Mouse (Mus musculus) forebrain, embryonic 12.5 days (tissue): ENCODE results near the gene Cep135. TPM values are rescaled to one million over a fixed set of nuclear protein-coding genes. Genes with fewer than 3 reads are reported as not detected.
A peak's percentile ranks its signal among the peaks of the same experiment; 100 is the strongest.

Experiments used
- ATAC-seq: fragments of 200-750 bp; cut with Nextera tagmentation; 2 replicates; pipeline ENCODE4 v1.8.0; 2017; ENCODE audit warnings: moderate TSS enrichment; ENCODE audit not compliant: low FRiP score
- H3K27ac ChIP-seq: fragments of 300-500 bp; sonication (generic); 2 replicates; pipeline ENCODE4 v1.5.1; 2016; ENCODE audit warnings: mild to moderate bottlenecking
- H3K27me3 ChIP-seq: fragments of 300-500 bp; sonication (generic); 2 replicates; pipeline ENCODE4 v1.6.1; 2016; ENCODE audit warnings: mild to moderate bottlenecking
- H3K36me3 ChIP-seq: fragments of 300-500 bp; sonication (generic); replicated peaks from 2 replicates; pipeline ENCODE4 v1.6.1; 2016; ENCODE audit warnings: mild to moderate bottlenecking
- H3K4me1 ChIP-seq: fragments of 300-500 bp; sonication (generic); 2 replicates; pipeline ENCODE4 v1.6.1; 2016
- H3K4me2 ChIP-seq: fragments of 300-500 bp; sonication (generic); 2 replicates; pipeline ENCODE4 v1.6.1; 2016; ENCODE audit warnings: mild to moderate bottlenecking, moderate library complexity
- H3K4me3 ChIP-seq: fragments of 300-500 bp; sonication (generic); replicated peaks from 2 replicates; pipeline ENCODE4 v1.5.1; 2016; ENCODE audit warnings: mild to moderate bottlenecking
- H3K9ac ChIP-seq: fragments of 300-500 bp; sonication (generic); 2 replicates; pipeline ENCODE4 v1.6.1; 2016; ENCODE audit warnings: mild to moderate bottlenecking
- H3K9me3 ChIP-seq: fragments of 300-500 bp; sonication (generic); 2 replicates; pipeline ENCODE4 v1.6.1; 2016
- WGBS: fragments of 180-500 bp; shearing (Covaris S2); methylation state at CpG from one replicate; pipeline ENCODE4 v1.1.7; 2016; 5-methylcytosine and 5-hydroxymethylcytosine counted together
- polyA plus RNA-seq: library from polyadenylated mRNA; unstranded; fragments of >200 nt; fragmentation: Nextera tagmentation; extraction: Ambion mirVana; gene quantifications from 2 replicates; pipeline ENCODE4 v1.2.1, GENCODE M21; 2016

Gene Cep135
- polyA plus RNA-seq: 10.9 and 11.3 TPM in 2 replicates

GRCm38 (mm10) chr5:76588551-76589283 lies at the start of gene Cep135:
Gene Cep135, plus strand, starts transcription at chr5:76588698.
- Histone ChIP-seq H3K4me3 (peak within 1 kb of the TSS; percentile 90), H3K9me3 (no peaks in the 10 kb centered on the region), H3K4me2 (peak within 1 kb of the TSS; percentile 67), H3K36me3 (peaks cover 12% of the 10 kb centered on the region), H3K9ac (peak within 1 kb of the TSS; percentile 80), H3K27ac (peak within 1 kb of the TSS; percentile 86), H3K4me1 (peaks cover 13% of the 10 kb centered on the region), H3K27me3 (no peaks in the 10 kb centered on the region)
- peak; percentile 98 for ATAC-seq
- WGBS: under 1% methylated on average over 84 of the region's 92 CpGs

- no peaks in the 10 kb centered on the region for H3K4me1 ChIP-seq
- H3K9me3 ChIP-seq: no peaks in the 10 kb centered on the region
- H3K27me3 ChIP-seq: no peaks in the 10 kb centered on the region
- H3K36me3 ChIP-seq: peaks cover 73% of the 10 kb centered on the region
- H3K9ac ChIP-seq: no peak overlapping the region
- no peak for ATAC-seq
- 65% methylated on average over 8 of the region's 8 CpGs for WGBS
- no peak overlapping the region for H3K4me2 ChIP-seq
- H3K4me3 ChIP-seq: no peak overlapping the region
- H3K27ac ChIP-seq: no peak overlapping the region
Observed at GRCm38 (mm10) chr5:76540181-76540580, 48.3 kb upstream of the Cep135 start.

DNA sequence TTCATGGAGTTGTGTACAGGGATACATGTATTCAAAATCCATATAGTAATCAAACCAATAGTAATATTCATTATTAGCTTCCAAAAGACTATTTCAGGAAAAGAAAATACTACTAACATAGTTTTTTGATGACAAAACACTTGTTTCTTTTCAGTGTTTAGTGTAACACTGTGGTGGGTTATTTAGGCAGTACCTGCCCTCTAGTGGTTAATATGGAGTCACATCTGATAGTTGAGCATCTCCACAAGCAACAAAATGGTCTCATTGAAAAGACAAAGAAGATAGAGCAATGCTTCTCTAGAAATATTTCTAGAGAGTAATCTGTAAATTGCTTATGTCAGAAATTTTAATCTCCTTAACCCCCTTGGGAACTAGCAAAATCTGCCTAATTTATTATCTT lies 47.7 kb upstream of the Cep135 start:
- ATAC-seq: no peak
- H3K9me3 ChIP-seq: no peaks in the 10 kb centered on the region
- no peaks in the 10 kb centered on the region for H3K27me3 ChIP-seq
- H3K36me3 ChIP-seq: peaks cover 72% of the 10 kb centered on the region
- no peaks in the 10 kb centered on the region for H3K4me1 ChIP-seq
- no peak overlapping the region for H3K4me2 ChIP-seq
- H3K9ac ChIP-seq: no peak overlapping the region
- no peak overlapping the region for H3K4me3 ChIP-seq
- H3K27ac ChIP-seq: no peak overlapping the region

- Histone ChIP-seq H3K9ac (no peak overlapping the region), H3K36me3 (peaks cover 60% of the 10 kb centered on the region), H3K27me3 (no peaks in the 10 kb centered on the region), H3K4me1 (no peaks in the 10 kb centered on the region), H3K27ac (no peak overlapping the region), H3K4me3 (no peak overlapping the region), H3K4me2 (no peak overlapping the region), H3K9me3 (no peaks in the 10 kb centered on the region)
- ATAC-seq: no peak
- WGBS: 96% methylated on average over 8 of the region's 8 CpGs
Observed at GRCm38 (mm10) chr5:76543200-76543599, 45.3 kb upstream of the Cep135 start.

DNA sequence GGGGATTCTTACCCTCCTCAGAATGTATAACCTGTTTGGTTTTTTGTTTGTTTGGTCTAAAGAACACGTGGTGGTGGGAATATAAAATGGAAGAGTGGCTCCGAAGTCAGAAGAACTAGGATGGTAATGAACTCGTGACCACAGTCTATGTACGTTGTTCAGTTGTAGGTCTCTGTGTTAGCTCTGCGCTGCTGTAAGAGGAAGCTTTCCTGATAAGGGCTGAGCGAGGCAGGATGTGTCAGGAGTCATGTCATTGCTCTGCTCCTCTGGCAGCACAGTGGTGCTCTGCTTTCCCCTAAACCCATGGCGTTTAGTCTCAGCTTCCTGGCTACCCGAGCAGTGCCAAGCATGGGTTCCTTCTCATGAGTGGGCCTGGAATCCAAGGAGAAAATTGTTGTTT lies 38.1 kb upstream of the Cep135 start:
- Histone ChIP-seq H3K27me3 (no peaks in the 10 kb centered on the region), H3K4me1 (no peaks in the 10 kb centered on the region), H3K9me3 (no peaks in the 10 kb centered on the region), H3K27ac (no peak overlapping the region), H3K4me3 (no peak overlapping the region), H3K9ac (no peak overlapping the region), H3K36me3 (peaks cover 47% of the 10 kb centered on the region), H3K4me2 (no peak overlapping the region)
- 91% methylated on average over 8 of the region's 8 CpGs for WGBS
- no peak for ATAC-seq

- Histone ChIP-seq H3K36me3 (peaks cover 69% of the 10 kb centered on the region), H3K27me3 (no peaks in the 10 kb centered on the region), H3K9ac (no peak overlapping the region), H3K9me3 (no peaks in the 10 kb centered on the region), H3K4me1 (no peaks in the 10 kb centered on the region), H3K4me2 (no peak overlapping the region), H3K27ac (no peak overlapping the region), H3K4me3 (no peak overlapping the region)
- no peak for ATAC-seq
- 31% methylated on average over 3 of the region's 3 CpGs for WGBS
Observed at GRCm38 (mm10) chr5:76565321-76565720, 23.2 kb upstream of the Cep135 start.

DNA sequence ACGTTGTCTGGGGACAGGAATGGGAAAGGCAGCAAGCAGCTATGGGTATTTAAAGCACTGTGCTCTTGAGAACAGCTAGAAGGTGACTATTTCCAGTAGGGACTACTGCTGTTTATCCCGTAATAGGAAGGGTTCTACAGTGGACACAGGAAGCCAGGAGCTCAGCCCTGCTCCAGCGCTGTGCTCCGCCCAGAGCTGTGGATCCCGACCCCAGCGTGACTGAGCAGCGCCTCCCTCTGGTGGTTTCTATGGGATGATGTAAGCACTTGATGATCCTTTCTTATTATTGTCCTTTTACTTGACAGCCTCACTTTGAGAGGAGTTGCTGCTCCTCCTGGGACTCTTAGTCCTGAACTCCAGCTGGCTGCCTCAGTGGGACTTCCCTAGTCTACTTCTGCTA lies 14.2 kb upstream of the Cep135 start:
- no peak overlapping the region for H3K9ac ChIP-seq
- no peak overlapping the region for H3K4me3 ChIP-seq
- H3K4me1 ChIP-seq: no peaks in the 10 kb centered on the region
- no peak overlapping the region for H3K4me2 ChIP-seq
- H3K27me3 ChIP-seq: no peaks in the 10 kb centered on the region
- 78% methylated on average over 7 of the region's 7 CpGs for WGBS
- ATAC-seq: no peak
- peaks cover 24% of the 10 kb centered on the region for H3K36me3 ChIP-seq
- H3K9me3 ChIP-seq: no peaks in the 10 kb centered on the region
- H3K27ac ChIP-seq: no peak overlapping the region

GRCm38 (mm10) chr5:76577026-76577425 lies 11.5 kb upstream of the Cep135 start:
- 81% methylated on average over 3 of the region's 3 CpGs for WGBS
- Histone ChIP-seq H3K4me3 (no peak overlapping the region), H3K36me3 (no peaks in the 10 kb centered on the region), H3K9me3 (no peaks in the 10 kb centered on the region), H3K9ac (no peak overlapping the region), H3K4me1 (no peaks in the 10 kb centered on the region), H3K27ac (no peak overlapping the region), H3K27me3 (no peaks in the 10 kb centered on the region), H3K4me2 (no peak overlapping the region)
- ATAC-seq: no peak

- no peak overlapping the region for H3K4me2 ChIP-seq
- no peak overlapping the region for H3K4me3 ChIP-seq
- H3K27me3 ChIP-seq: no peaks in the 10 kb centered on the region
- H3K4me1 ChIP-seq: peaks cover 11% of the 10 kb centered on the region
- 82% methylated on average over 2 of the region's 2 CpGs for WGBS
- no peak overlapping the region for H3K27ac ChIP-seq
- H3K9me3 ChIP-seq: no peaks in the 10 kb centered on the region
- H3K36me3 ChIP-seq: no peaks in the 10 kb centered on the region
- no peak for ATAC-seq
- no peak overlapping the region for H3K9ac ChIP-seq
Observed at GRCm38 (mm10) chr5:76585378-76585777, 3.1 kb upstream of the Cep135 start.

GRCm38 (mm10) chr5:76589311-76589710 lies 813 bp downstream of the Cep135 start:
- Histone ChIP-seq H3K4me1 (peaks cover 13% of the 10 kb centered on the region), H3K9ac (peak overlapping the region; percentile 80), H3K27ac (peak overlapping the region; percentile 86; the same call in 1 of the 2 replicates), H3K9me3 (no peaks in the 10 kb centered on the region), H3K36me3 (peaks cover 18% of the 10 kb centered on the region), H3K4me2 (peak overlapping the region; percentile 67), H3K4me3 (peak overlapping the region; percentile 90), H3K27me3 (no peaks in the 10 kb centered on the region)
- 8% methylated on average over 7 of the region's 7 CpGs for WGBS
- peak; percentile 13; the same call in 1 of the 2 replicates for ATAC-seq

DNA sequence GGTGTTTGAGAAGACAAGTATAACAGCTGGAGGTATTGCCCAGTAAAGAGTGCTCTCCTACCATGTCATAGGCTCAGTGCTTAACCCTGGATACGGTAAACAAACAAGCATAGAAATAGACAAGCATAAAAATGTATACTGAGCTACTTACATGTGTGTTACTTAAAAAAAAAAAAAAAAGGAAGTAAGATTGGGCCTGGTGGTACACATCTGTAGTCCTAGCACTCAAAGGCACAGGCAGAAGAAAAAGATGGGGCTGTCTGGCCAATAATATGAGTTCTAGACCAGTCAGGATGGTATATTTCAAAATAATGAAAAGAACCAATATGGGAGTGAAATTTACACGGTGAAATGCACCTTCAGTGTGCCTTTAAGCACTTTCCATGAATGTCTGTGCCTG lies 1.5 kb downstream of the Cep135 start:
- H3K9ac ChIP-seq: no peak overlapping the region
- ATAC-seq: no peak
- peak overlapping the region; percentile 90 for H3K4me3 ChIP-seq

GRCm38 (mm10) chr5:76591885-76592284 lies 3.4 kb downstream of the Cep135 start:
- no peaks in the 10 kb centered on the region for H3K27me3 ChIP-seq
- WGBS: 47% methylated on average over 9 of the region's 9 CpGs

More for the DNA sequence above, 1.5 kb downstream of the Cep135 start:
- 81% methylated on average over 2 of the region's 2 CpGs for WGBS
- no peaks in the 10 kb centered on the region for H3K27me3 ChIP-seq
- H3K4me1 ChIP-seq: peaks cover 13% of the 10 kb centered on the region
- peak overlapping the region; percentile 67 for H3K4me2 ChIP-seq
- H3K27ac ChIP-seq: no peak overlapping the region
- no peaks in the 10 kb centered on the region for H3K9me3 ChIP-seq
- H3K36me3 ChIP-seq: peaks cover 25% of the 10 kb centered on the region

GRCm38 (mm10) chr5:76609702-76610370 lies 21.3 kb downstream of the Cep135 start:
- ATAC-seq: no peak
- Histone ChIP-seq H3K36me3 (peaks cover 86% of the 10 kb centered on the region), H3K4me3 (no peak overlapping the region), H3K27me3 (no peaks in the 10 kb centered on the region), H3K4me2 (no peak overlapping the region), H3K4me1 (no peaks in the 10 kb centered on the region), H3K9me3 (no peaks in the 10 kb centered on the region), H3K9ac (no peak overlapping the region), H3K27ac (no peak overlapping the region)
- WGBS: 95% methylated on average over 8 of the region's 8 CpGs

More at GRCm38 (mm10) chr5:76591885-76592284, 3.4 kb downstream of the Cep135 start:
- Histone ChIP-seq H3K4me1 (peaks cover 13% of the 10 kb centered on the region), H3K27ac (no peak overlapping the region), H3K4me3 (no peak overlapping the region), H3K4me2 (no peak overlapping the region), H3K9me3 (no peaks in the 10 kb centered on the region), H3K9ac (no peak overlapping the region), H3K36me3 (peaks cover 44% of the 10 kb centered on the region)
- no peak for ATAC-seq
